Mouse (Mus musculus) liver, postnatal 0 days (tissue): Measurements from ENCODE around the gene Sltm. TPM values are rescaled to one million over a fixed set of nuclear protein-coding genes. Genes with fewer than 3 reads are reported as not detected.

Experiments
- ATAC-seq: fragments of 200-750 bp; cut with Nextera tagmentation; 2 replicates; pipeline ENCODE4 v1.8.0; 2017; ENCODE audit warnings: mild to moderate bottlenecking, moderate library complexity
- DNase-seq: peaks from one replicate; pipeline ENCODE4 v3.0.0-alpha.2; 2016
- H3K27ac ChIP-seq: fragments of 300-500 bp; sonication (generic); 2 replicates; pipeline ENCODE4 v1.5.1; 2014; ENCODE audit warnings: antibody characterized with exemption, moderate library complexity, mild to moderate bottlenecking, low read depth
- H3K27me3 ChIP-seq: fragments of 300-500 bp; sonication (generic); 2 replicates; pipeline ENCODE4 v1.6.1; 2014; ENCODE audit warnings: low read length, control low read depth, mixed read lengths; ENCODE audit not compliant: insufficient read depth
- H3K36me3 ChIP-seq: fragments of 300-500 bp; sonication (generic); replicated peaks from 2 replicates; pipeline ENCODE4 v1.6.1; 2014; ENCODE audit warnings: mild to moderate bottlenecking, control low read depth, low read length, moderate library complexity, mixed read lengths; ENCODE audit not compliant: insufficient read depth
- H3K4me1 ChIP-seq: fragments of 300-500 bp; sonication (generic); 2 replicates; pipeline ENCODE4 v1.6.1; 2014; ENCODE audit warnings: antibody characterized with exemption, mild to moderate bottlenecking, control low read depth; ENCODE audit not compliant: insufficient read depth
- H3K4me2 ChIP-seq: fragments of 300-500 bp; sonication (generic); 2 replicates; pipeline ENCODE4 v1.6.1; 2014; ENCODE audit warnings: low read depth, mild to moderate bottlenecking, low read length, moderate library complexity, mixed read lengths
- H3K4me3 ChIP-seq: fragments of 300-500 bp; sonication (generic); 2 replicates; pipeline ENCODE4 v1.5.1; 2014; ENCODE audit warnings: low read depth, low read length
- H3K9ac ChIP-seq: fragments of 300-500 bp; sonication (generic); replicated peaks from 2 replicates; pipeline ENCODE4 v1.6.1; 2014; ENCODE audit warnings: mild to moderate bottlenecking, moderate library complexity
- H3K9me3 ChIP-seq: fragments of 300-500 bp; sonication (generic); 2 replicates; pipeline ENCODE4 v1.6.1; 2016; ENCODE audit warnings: mild to moderate bottlenecking, control low read depth, low read length, mixed read lengths
- CTCF ChIP-seq: sonication (generic); IDR thresholded peaks from 2 replicates; pipeline ENCODE4 v1.5.1; 2016; ENCODE audit warnings: antibody characterized with exemption, low read depth
- EP300 ChIP-seq: IDR thresholded peaks from 2 replicates; pipeline ENCODE4 v1.6.1; 2016; ENCODE audit warnings: antibody characterized with exemption, low read depth, mild to moderate bottlenecking
- WGBS: fragments of 180-500 bp; shearing (Covaris S2); extraction: QIAGEN DNeasy Blood & Tissue Kit; methylation state at CpG from one replicate; pipeline ENCODE4 v1.1.7; 2014; ENCODE audit not compliant: insufficient replicate concordance; 5-methylcytosine and 5-hydroxymethylcytosine counted together
- polyA plus RNA-seq: library from polyadenylated mRNA; unstranded; fragments of >200 nt; fragmentation: Nextera tagmentation; extraction: Ambion mirVana; gene quantifications from 2 replicates; pipeline ENCODE4 v1.2.1, GENCODE M21; 2015

Sltm gene
- polyA plus RNA-seq, 1 experiment from 2014 or later = 12.3 TPM

DNA sequence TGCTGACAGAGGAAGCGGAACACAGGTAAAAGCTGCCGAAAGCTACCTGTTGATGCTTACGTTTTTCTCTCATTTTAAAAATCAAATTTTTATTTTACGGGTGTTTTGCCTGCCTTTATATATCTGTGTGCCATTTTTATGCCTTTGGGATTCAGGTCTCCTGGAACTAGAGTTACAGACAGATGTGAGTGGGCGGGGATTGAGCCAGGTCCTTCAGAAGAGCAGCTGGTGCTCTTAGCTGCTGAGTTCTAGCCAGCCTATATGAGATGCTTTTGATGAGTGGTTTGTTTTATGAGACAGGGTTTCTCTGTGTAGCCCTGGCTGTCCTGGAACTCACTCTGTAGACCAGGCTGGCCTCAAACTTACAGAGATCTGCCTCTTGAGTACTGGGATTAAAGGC is 44.6 kb downstream of the Sltm start:
- H3K4me3 ChIP-seq = no peak overlapping the region
- no peaks in the 10 kb centered on the region for H3K9me3 ChIP-seq
- no peak overlapping the region for H3K9ac ChIP-seq
- H3K27me3 ChIP-seq = no peaks in the 10 kb centered on the region
- no peak overlapping the region for H3K4me2 ChIP-seq
- no peak for DNase-seq
- H3K4me1 ChIP-seq = no peaks in the 10 kb centered on the region
- ATAC-seq = no peak
- H3K27ac ChIP-seq = no peak overlapping the region
- WGBS = 92% methylated on average over 5 of the region's 5 CpGs
- TF ChIP-seq CTCF (no peak), EP300 (no peak)
- H3K36me3 ChIP-seq = peaks cover 80% of the 10 kb centered on the region

- Histone ChIP-seq H3K27me3 (no peaks in the 10 kb centered on the region), H3K4me3 (no peak overlapping the region), H3K4me2 (no peak overlapping the region), H3K4me1 (no peaks in the 10 kb centered on the region), H3K36me3 (peaks cover 80% of the 10 kb centered on the region), H3K9ac (no peak overlapping the region), H3K9me3 (no peaks in the 10 kb centered on the region), H3K27ac (no peak overlapping the region)
- no peak for ATAC-seq
- DNase-seq = no peak
- TF ChIP-seq EP300 = no peak
- no peak for TF ChIP-seq CTCF
- WGBS = 46% methylated on average over 4 of the region's 4 CpGs
These were observed 48.2 kb downstream of the Sltm start for GRCm38 (mm10) chr9:70590775-70591174.

- no peaks in the 10 kb centered on the region for H3K9me3 ChIP-seq
- ATAC-seq (no peak), DNase-seq (no peak)
- H3K9ac ChIP-seq = no peak overlapping the region
- TF ChIP-seq CTCF (no peak), EP300 (no peak)
- H3K27me3 ChIP-seq = no peaks in the 10 kb centered on the region
- WGBS = 27% methylated on average over 9 of the region's 9 CpGs
- peaks cover 72% of the 10 kb centered on the region for H3K36me3 ChIP-seq
- no peak overlapping the region for H3K4me3 ChIP-seq
- no peak overlapping the region for H3K4me2 ChIP-seq
- H3K27ac ChIP-seq = no peak overlapping the region
- H3K4me1 ChIP-seq = no peaks in the 10 kb centered on the region
These were observed 48.9 kb downstream of the Sltm start for GRCm38 (mm10) chr9:70591486-70591885.

GRCm38 (mm10) chr9:70598271-70598670 is 55.7 kb downstream of the Sltm start:
- Histone ChIP-seq H3K9me3 (no peaks in the 10 kb centered on the region), H3K27ac (no peak overlapping the region), H3K4me3 (no peak overlapping the region), H3K4me1 (no peaks in the 10 kb centered on the region), H3K9ac (no peak overlapping the region), H3K36me3 (peaks cover 28% of the 10 kb centered on the region), H3K4me2 (no peak overlapping the region), H3K27me3 (no peaks in the 10 kb centered on the region)
- WGBS = 83% methylated on average over 2 of the region's 2 CpGs
- no peak for TF ChIP-seq CTCF
- TF ChIP-seq EP300 = no peak
- DNase-seq (no peak), ATAC-seq (no peak)

DNA sequence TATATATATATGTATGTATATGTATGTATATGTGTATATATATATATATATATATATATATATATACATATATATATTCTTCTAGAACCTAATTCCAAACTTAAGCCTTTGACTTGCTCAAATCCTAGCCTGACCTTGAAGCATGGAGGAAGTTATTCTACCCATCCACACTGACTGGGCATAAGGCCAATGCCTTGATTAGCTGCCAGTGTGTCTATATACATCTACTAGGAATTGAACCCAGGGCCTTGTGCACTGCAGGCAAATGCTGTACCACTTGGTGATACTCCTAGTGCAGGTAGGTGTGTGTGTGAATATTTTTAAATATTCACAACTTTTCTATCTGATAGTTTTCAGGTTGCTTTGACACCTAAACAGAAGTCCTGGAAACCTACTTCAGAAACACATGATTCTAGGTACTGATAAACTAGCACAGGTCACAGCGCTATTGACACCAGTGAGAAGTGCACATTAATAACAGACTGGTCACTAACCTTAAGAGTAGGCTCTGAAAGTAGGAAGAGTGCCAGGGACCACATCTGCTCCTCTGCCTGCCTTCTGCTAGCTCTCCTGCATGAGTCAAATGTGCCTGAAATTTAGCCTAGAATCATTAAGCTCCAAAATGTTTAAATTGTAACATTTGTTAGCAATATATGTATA is 59.8 kb downstream of the Sltm start:
- Histone ChIP-seq H3K27me3 (no peaks in the 10 kb centered on the region), H3K4me2 (no peak overlapping the region), H3K27ac (no peak overlapping the region), H3K4me1 (no peaks in the 10 kb centered on the region), H3K4me3 (no peak overlapping the region), H3K36me3 (peaks cover 46% of the 10 kb centered on the region), H3K9ac (no peak overlapping the region), H3K9me3 (no peaks in the 10 kb centered on the region)
- ATAC-seq = no peak
- WGBS = 87% methylated on average over 1 of the region's 1 CpGs
- no peak for TF ChIP-seq EP300
- TF ChIP-seq CTCF = no peak
- DNase-seq = no peak

- H3K27ac ChIP-seq = no peak overlapping the region
- no peak overlapping the region for H3K4me2 ChIP-seq
- ATAC-seq (no peak), DNase-seq (no peak)
- H3K4me1 ChIP-seq = no peaks in the 10 kb centered on the region
- no peaks in the 10 kb centered on the region for H3K27me3 ChIP-seq
- no peak overlapping the region for H3K4me3 ChIP-seq
- TF ChIP-seq EP300 (no peak), CTCF (no peak)
- WGBS = 66% methylated on average over 3 of the region's 3 CpGs
- H3K9ac ChIP-seq = no peak overlapping the region
- H3K36me3 ChIP-seq = peaks cover 84% of the 10 kb centered on the region
- H3K9me3 ChIP-seq = no peaks in the 10 kb centered on the region
These were observed 68.6 kb downstream of the Sltm start for GRCm38 (mm10) chr9:70611026-70611673.
